Mouse (Mus musculus) frontal cortex, postnatal 25 days (tissue): ENCODE measurements around the gene Zfp109.
A peak's percentile ranks its signal among the peaks of the same experiment; 100 is the strongest.

Experiments
- DNase-seq, 2 experiments: peaks; one replicate each; pipeline ENCODE4 v3.0.0; 2022; ENCODE audit warnings: low spot score in 2 of 2

Gene Zfp109

GRCm38 (mm10) chr7:24207488-24208261 lies 29.7 kb downstream of the Zfp109 start:
- DNase-seq = peak; percentile 25 to 58

GRCm38 (mm10) chr7:24196961-24197360 lies 40.4 kb downstream of the Zfp109 start:
- DNase-seq = no peak

GRCm38 (mm10) chr7:24193157-24193556 lies 44.2 kb downstream of the Zfp109 start:
- DNase-seq = no peak

- DNase-seq = no peak
Observed at GRCm38 (mm10) chr7:24191361-24191760, 46.0 kb downstream of the Zfp109 start.

GRCm38 (mm10) chr7:24189571-24189944 lies 47.8 kb downstream of the Zfp109 start:
- DNase-seq = no peak

- DNase-seq = no peak
Observed at GRCm38 (mm10) chr7:24188901-24189570, 48.3 kb downstream of the Zfp109 start.

GRCm38 (mm10) chr7:24187611-24188010 lies 49.7 kb downstream of the Zfp109 start:
- DNase-seq = no peak
